Mouse (Mus musculus) retina, adult 2 months (tissue): Measurements from ENCODE around the gene Gan.

Experiments used
- DNase-seq: peaks from one replicate; pipeline ENCODE4 v3.0.0-alpha.2; 2012; ENCODE audit warnings: low read depth, low spot score

Gan gene

GRCm38 (mm10) chr8:117157769-117158091 lies 205 bp upstream of the Gan start:
- DNase-seq, result peak; percentile 91

DNA sequence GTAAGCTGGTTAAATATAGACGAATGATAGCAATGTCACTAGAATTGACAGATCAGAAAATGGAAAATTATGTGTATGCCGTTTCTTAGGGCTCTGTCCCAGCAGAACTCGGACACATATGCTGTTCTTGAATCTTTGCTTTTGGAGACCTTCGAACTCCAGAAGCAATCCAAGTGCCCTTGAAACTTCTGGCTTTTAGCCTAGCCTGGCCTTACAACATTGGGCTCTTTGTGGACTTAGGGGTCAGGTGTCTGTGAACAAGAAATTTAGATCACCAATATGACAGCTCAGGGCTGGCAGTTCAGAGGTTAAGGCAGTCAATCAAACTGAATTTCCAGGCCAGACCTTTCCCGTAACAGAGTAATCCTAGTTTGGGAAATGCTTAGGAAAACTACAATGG lies 1.1 kb downstream of the Gan start:
- no peak for DNase-seq

- DNase-seq, result no peak
Measured at GRCm38 (mm10) chr8:117164912-117165311, 7.0 kb downstream of the Gan start.

GRCm38 (mm10) chr8:117165542-117165941 lies 7.6 kb downstream of the Gan start:
- no peak for DNase-seq

GRCm38 (mm10) chr8:117166515-117166914 lies 8.6 kb downstream of the Gan start:
- no peak for DNase-seq

DNA sequence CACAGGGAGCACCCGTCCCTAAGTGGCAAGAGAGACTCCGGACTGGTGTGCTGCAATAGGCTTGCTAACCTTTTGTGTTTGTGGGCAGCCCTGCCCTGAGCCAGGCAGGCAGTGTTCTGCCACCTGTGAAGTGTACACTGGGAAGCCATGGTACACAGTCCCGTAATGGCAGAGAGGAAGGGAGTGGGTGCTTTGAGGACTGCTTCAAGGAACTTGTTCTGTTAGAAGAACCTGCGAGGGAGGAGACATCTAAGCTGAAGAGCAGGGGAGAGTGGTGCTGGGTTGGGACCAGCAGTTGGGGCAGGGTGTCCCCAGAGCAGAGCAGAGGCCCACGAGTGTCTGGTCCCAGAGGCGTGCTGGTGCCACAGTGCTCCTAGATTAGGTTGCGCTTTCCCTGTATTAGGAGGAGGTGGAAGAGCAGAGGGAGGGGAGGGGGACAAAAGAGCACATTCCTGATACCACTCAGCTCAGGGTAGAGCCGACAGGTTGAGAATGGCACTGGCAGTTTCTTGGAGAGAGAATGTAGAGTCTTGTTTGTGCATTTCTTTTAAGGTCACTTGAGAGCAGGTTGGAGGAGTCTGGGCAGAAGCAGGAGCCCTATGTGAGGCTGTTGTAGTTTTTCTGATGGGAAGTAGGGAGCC lies 9.4 kb downstream of the Gan start:
- no peak for DNase-seq

DNA sequence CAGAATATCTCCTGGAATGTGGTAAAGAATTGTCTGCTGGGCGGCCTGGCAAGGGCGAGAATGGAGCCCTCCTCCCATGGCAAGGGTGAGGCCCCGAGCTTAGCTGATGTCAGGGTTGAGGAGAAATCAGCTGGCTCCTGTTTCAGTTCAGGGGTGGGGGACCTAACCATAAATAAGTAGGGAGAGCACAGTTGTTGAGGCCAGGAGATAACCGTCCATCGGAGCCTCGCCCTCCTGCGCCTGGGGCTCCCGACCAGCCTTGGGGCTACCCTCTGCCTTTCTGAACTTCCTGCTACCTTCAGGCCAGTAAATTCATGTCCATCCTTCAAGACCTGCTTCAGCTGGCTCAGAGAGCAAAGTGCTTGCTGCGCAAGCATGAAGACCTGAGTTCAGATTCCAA lies 10.4 kb downstream of the Gan start:
- no peak for DNase-seq

DNA sequence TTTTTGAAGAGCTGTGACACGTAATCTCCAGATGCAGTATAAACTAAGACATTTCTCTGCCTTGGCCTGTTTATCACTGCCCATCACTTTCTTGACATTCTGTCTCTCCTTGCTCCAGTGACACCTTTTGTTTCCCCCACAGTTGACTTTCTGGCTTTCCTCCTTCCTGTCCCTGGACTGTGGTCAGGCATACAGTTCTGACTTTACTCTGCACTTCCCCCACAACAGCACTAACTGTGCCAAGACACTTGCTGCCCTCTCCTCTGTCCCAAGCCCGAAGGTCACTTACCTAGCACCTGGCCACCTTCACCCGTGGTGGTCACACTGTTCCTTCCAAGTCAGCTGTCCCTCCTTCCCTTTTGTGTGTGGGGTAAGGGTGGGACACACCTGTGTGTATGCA lies 13.9 kb downstream of the Gan start:
- no peak for DNase-seq

DNA sequence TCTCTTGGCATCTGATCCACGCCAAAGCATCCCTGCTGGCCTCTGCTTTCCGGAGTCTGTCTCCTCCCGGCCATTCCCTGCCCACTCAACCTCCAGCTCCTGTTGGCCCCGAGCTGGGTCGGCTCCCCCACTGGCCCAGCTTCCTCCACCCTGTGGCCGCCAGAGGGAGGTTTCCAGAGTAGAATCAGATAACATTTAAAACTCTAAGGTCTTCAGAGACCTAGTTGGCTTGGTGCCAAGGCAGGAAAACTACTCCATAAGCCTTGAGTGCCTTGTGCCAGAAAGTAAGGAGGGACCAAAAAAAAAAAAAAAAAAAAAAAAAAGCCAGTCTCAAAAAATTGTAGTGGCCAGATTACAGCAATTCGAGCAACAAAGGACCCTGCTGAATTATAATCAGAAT lies 15.0 kb downstream of the Gan start:
- DNase-seq, result no peak

DNA sequence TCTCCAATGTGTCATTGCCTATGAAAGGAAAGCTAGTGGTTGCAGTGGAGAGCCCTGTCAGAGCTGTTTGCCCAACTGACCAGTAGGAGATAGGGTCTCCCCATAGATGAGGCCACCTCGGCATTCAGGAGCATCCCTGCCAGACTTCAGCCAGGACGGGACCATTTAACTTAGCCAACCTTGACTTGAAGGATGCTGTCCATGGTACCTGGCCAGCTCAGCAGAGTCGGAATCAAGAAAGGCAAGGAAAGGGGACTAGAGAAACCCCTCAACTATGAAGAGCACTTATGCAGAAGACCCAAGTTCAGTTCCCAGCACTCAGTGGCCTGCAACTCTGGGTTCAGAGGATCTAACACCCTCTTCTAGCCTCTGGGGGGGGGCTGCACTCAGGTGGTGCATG lies 15.8 kb downstream of the Gan start:
- no peak for DNase-seq

- DNase-seq, result no peak
Measured at GRCm38 (mm10) chr8:117174536-117174935, 16.6 kb downstream of the Gan start.

- DNase-seq, result no peak
Measured at GRCm38 (mm10) chr8:117176308-117176707, 18.4 kb downstream of the Gan start.

- no peak for DNase-seq
Measured at GRCm38 (mm10) chr8:117177236-117177635, 19.3 kb downstream of the Gan start.

GRCm38 (mm10) chr8:117178039-117178438 lies 20.1 kb downstream of the Gan start:
- no peak for DNase-seq

- DNase-seq, result no peak
Measured at GRCm38 (mm10) chr8:117178676-117179075, 20.7 kb downstream of the Gan start.

DNA sequence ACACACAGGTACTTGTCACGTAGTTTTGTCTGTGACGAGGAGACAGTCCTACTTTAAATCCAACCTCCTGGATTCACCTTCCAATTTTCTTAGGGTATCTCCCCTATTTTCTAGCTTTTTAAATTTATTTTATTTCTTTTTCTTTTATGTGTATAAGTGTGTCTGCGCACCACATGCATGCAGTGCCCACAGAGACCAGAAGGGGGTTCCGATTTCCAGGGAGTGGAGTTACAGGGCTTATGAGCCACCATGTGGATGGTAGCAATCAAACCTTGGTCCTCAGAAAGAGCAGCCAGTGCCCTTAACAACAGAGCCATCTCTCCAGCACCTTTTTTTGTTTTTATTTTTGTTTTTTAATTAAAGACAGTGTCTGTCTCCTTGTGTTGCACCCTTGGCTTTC lies 24.8 kb downstream of the Gan start:
- no peak for DNase-seq

DNA sequence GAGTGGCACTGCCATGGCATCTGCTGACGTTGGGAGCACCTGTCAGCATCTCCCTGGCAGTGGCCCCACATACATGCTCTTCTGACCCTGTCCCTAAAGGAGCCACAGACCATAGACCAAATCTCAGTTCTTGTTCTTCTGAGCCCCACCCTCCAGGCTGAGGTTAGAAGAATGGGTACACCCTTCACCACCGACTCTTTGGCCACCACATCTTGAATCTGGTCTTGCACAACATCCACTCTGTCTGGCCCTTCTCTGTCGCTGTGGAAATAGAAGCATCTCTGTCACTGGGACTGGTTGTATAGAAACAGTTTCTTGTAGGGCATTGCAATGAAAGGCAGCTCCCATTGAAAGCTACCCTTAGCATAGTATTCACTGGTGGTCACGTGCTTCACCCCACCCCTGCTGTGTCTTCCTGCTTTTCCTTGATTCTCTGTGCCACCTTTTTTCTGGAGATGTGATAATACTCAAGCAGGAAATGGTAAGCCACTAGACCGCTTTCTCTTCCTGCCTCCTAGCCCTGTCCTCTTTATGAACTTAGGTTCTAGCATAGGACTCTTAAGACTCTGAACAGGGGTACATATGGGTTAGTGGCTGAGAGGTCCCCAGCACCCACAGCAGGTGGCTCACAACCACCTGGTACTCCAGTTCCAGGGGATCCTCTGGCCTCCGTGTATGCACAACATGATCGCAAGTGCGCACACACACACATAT lies 25.9 kb downstream of the Gan start:
- DNase-seq, result no peak

DNA sequence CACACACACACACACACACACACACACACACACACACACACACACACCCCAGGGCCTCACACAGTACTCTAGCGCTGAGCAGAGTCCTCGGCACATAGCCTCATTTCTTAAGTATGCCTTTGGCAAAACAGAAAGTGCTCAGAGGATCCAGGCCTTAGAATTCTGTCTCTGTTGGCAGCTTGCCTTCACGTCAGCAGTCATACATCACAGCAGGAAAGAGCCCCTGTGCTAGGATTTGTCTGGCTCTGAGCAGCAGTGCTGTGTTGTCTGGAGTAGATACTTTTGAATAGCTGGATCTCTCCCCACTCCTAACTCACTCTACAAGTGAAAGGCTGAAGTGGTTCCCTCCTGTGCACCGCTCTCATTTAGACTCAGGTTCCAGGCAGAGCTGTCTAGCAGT lies 36.4 kb downstream of the Gan start:
- no peak for DNase-seq

DNA sequence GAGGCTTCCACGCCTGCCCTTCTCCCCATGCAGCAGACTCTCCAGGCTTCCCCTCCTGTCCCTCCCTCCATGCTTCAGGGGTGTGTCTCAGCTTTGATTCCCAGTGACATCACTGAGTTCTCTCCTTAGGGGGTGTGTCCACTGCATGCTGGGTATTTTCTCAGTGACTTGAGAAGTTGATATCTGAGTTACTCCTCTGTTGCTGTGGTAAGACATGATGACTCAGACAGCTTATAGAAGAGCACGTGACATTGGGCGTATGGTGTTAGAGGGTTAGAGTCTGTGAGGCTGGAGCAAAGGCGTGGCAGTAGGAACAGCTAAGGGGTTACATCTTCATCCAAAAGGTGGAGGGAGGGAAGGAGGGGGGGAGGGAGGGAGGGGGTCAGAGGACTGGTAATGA lies 38.7 kb downstream of the Gan start:
- DNase-seq, result no peak

DNA sequence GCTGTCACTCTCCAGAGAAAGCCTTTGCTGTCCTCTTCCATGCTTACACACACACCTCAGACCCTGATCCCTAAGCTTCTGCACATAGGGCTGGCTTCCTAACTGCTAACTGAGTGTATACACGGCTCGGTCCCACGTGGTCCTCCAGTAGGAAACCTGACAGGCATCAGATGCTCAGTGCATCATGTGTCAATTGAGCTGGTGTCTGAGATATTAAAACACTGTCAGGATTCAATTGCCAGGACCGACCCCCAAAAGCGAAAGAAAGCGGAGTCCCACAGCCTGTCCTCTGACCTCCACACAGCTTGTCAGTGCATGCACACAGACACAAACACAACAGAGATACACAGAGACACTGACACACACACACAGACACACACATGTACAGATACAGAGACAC lies 39.6 kb downstream of the Gan start:
- no peak for DNase-seq

DNA sequence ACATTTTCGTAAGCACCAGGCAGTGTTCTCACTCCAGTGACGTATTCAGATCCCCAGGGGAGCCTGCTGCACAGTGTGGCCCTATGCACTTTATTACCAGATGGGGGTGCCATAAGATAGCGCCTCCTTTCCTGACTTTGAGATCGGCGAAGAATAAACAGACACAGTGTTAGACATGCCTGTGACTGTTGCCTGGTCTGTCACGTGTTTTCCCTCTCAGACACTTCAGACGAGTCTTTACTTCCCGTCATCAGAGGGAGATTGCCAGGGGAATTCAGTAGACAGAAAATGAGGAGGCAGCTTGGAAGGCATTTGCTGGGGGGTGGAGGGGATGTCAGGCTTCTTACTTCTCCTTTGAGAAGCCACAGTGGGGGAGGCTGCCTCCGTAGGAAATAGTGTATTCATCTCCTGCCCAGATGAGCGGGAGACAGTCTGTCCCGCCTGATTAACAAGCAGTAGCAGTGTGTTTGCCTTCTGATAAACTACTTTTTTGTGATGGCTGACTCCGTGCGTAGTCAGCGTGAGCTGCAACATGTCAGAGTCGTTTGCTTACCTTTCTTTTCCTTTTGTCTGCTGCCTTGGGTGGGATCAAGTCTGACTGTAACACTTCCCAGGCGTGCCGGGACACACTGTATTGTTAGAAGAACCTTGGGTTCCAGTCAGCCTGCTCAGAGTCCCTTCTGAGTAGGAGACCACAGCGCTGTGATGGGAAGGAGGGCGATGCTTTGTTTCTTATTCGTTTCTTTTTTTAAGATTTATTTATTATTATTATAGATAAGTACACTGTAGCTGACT lies 40.4 kb downstream of the Gan start:
- no peak for DNase-seq

GRCm38 (mm10) chr8:117199658-117200057 lies 41.7 kb downstream of the Gan start:
- DNase-seq, result no peak

DNA sequence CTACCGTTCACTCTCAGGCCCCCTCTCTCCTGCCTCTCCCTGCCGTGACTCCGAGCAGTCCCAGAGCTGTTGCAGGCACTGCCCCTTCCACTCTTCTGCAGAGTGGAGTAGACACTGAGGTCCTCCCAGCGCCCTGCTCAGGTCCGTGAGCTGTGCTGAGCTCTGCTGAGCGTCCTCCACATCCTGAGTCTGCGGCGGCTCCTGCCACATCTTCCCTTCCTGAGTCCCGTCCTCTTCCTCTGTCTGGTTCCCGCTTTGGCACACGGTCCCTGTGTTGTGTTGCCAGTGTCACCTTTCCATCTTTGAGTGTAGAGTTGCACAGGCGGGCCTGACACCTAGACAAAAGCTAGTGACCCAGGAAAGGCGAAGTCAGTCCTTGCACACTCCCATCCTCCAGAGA lies 42.4 kb downstream of the Gan start:
- no peak for DNase-seq
